Mouse (Mus musculus) limb, embryonic 15.5 days (tissue): Measurements from ENCODE around the gene Camk2n2. TPM values are rescaled to one million over a fixed set of nuclear protein-coding genes. Genes with fewer than 3 reads are reported as not detected.

Source experiments
- microRNA counts: library from miRNA; unstranded; fragments of <30 nt; microRNA quantifications from one replicate; lab custom pipeline; 2016
- microRNA-seq: library from miRNA; unstranded; fragments of <30 nt; microRNA quantifications from one replicate; pipeline ENCODE4, GENCODE M21; 2016
- polyA plus RNA-seq: library from polyadenylated mRNA; unstranded; fragments of >200 nt; fragmentation: Nextera tagmentation; extraction: Ambion mirVana; gene quantifications from 2 replicates; pipeline ENCODE4 v1.2.1, GENCODE M21; 2015

Gene Camk2n2
- polyA plus RNA-seq, 1 experiment from 2014 or later, result 1.2 TPM

MicroRNAs within 50 kb of the gene (microRNA counts, 519-probe panel; counts per million panel counts)
- 2,389 counts per million, percentile 47 among the panel's probes with 10 or more counts for microRNA mmu-miR-1224 (lab: Ali Mortazavi, UCI)

Small RNA genes lying within 50 kb of the gene (microRNA-seq; reads per million reads assigned to microRNA genes)
- 1.8 reads per million for gene Mir1224

Other genes starting within 250 kb of the Camk2n2 start
- gene Abcc5, start 194.9 kb downstream of the Camk2n2 start, polyA plus RNA-seq, result 67.0 and 76.2 TPM in 2 replicates
- 88.4 and 93.5 TPM in 2 replicates for gene Eif2b5, start 122.5 kb downstream of the Camk2n2 start, polyA plus RNA-seq
- gene Dvl3, start 104.3 kb downstream of the Camk2n2 start, polyA plus RNA-seq, result 20.9 and 22.0 TPM in 2 replicates
- 572 and 581 TPM in 2 replicates for gene Ap2m1, start 85.8 kb downstream of the Camk2n2 start, polyA plus RNA-seq
- gene Abcf3, start 72.7 kb downstream of the Camk2n2 start, polyA plus RNA-seq, result 60.0 and 60.3 TPM in 2 replicates
- 0.55 and 0.60 TPM in 2 replicates for gene Vwa5b2, start 31.8 kb downstream of the Camk2n2 start, polyA plus RNA-seq
- 29.6 and 29.7 TPM in 2 replicates for gene Eef1akmt4, start 9.7 kb downstream of the Camk2n2 start, polyA plus RNA-seq
- gene Gm49333, start 9.7 kb downstream of the Camk2n2 start, polyA plus RNA-seq, result not detected in 2 replicates
- 33.6 and 38.4 TPM in 2 replicates for gene Alg3, start 9.6 kb downstream of the Camk2n2 start, polyA plus RNA-seq
- gene Ece2, start 8.5 kb upstream of the Camk2n2 start, polyA plus RNA-seq, result 5.3 and 6.3 TPM in 2 replicates
- gene Psmd2, start 30.4 kb upstream of the Camk2n2 start, polyA plus RNA-seq, result 292 and 314 TPM in 2 replicates
- 161 and 175 TPM in 2 replicates for gene Eif4g1, start 47.0 kb upstream of the Camk2n2 start, polyA plus RNA-seq
- 12.8 and 13.2 TPM in 2 replicates for gene Fam131a, start 72.0 kb upstream of the Camk2n2 start, polyA plus RNA-seq
- gene Polr2h, start 96.4 kb upstream of the Camk2n2 start, polyA plus RNA-seq, result 87.1 and 89.8 TPM in 2 replicates
- gene Clcn2, start 96.5 kb upstream of the Camk2n2 start, polyA plus RNA-seq, result 12.7 and 13.8 TPM in 2 replicates
- 12.2 and 12.8 TPM in 2 replicates for gene Chrd, start 111.8 kb upstream of the Camk2n2 start, polyA plus RNA-seq
- gene Thpo, start 113.2 kb upstream of the Camk2n2 start, polyA plus RNA-seq, result 0.66 and 0.83 TPM in 2 replicates